Mouse (Mus musculus) ES-Bruce4 (cell line): ENCODE data around the gene Adgra3.

Source experiments
- CTCF ChIP-seq: IDR thresholded peaks from one replicate; pipeline ENCODE4 v1.8.1; 2011; ENCODE audit warnings: low read depth, low read length
- POLR2A ChIP-seq: IDR thresholded peaks from one replicate; pipeline ENCODE4 v1.8.1; 2011; ENCODE audit warnings: low read length; ENCODE audit not compliant: insufficient read depth

DNA sequence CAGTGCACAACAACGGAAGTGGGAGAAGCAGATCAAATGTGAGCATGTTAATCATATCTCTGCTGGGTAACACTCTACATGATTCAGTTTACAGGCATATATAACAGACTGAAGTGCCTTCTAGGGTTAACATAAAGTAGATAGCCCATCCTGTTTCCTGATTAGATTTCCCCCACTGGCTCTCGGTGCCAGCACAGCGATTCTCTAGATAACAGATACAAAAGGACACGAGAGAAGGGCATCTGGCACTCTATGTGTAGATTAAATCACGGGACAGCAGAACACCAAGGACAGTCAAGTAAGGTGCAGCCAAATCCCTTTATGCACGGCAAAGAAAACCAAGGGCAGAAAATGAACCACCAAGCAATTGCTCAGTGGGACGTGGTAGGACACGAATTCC lies 93.0 kb downstream of the Adgra3 start:
- no peak for TF ChIP-seq CTCF
- TF ChIP-seq POLR2A: no peak
